Mouse (Mus musculus): ENCODE results near the gene Tmem94.
A peak's percentile ranks its signal among the peaks of the same experiment; 100 is the strongest.

The Tmem94 gene

GRCm38 (mm10) chr11:115766356-115766943 is 1.2 kb downstream of the Tmem94 start:
- DNase-seq (ENCODE audit: low spot score in 2 of 2) = no peak

GRCm38 (mm10) chr11:115766981-115767380 is 1.7 kb downstream of the Tmem94 start:
- DNase-seq (ENCODE audit: low spot score in 2 of 2) = no peak

GRCm38 (mm10) chr11:115768896-115769295 is 3.7 kb downstream of the Tmem94 start:
- no peak for DNase-seq (ENCODE audit: low spot score in 2 of 2)

GRCm38 (mm10) chr11:115774653-115775052 is 9.4 kb downstream of the Tmem94 start:
- no peak for DNase-seq (ENCODE audit: low spot score in 2 of 2)

GRCm38 (mm10) chr11:115775821-115776665 is 10.8 kb downstream of the Tmem94 start:
- peak in 1 of 2 experiments; percentile 6 for DNase-seq (ENCODE audit: low spot score in 2 of 2)

GRCm38 (mm10) chr11:115776954-115777353 is 11.7 kb downstream of the Tmem94 start:
- DNase-seq (ENCODE audit: low spot score in 2 of 2) = no peak

GRCm38 (mm10) chr11:115777487-115778335 is 12.5 kb downstream of the Tmem94 start:
- no peak for DNase-seq (ENCODE audit: low spot score in 2 of 2)

- DNase-seq (ENCODE audit: low spot score in 2 of 2) = peak; percentile 34 to 46
Measured at GRCm38 (mm10) chr11:115779038-115779571, 13.9 kb downstream of the Tmem94 start.

- DNase-seq (ENCODE audit: low spot score in 2 of 2) = peak; percentile 50 to 53
Measured at GRCm38 (mm10) chr11:115780141-115781070, 15.2 kb downstream of the Tmem94 start.

GRCm38 (mm10) chr11:115786473-115786872 is 21.2 kb downstream of the Tmem94 start:
- no peak for DNase-seq (ENCODE audit: low spot score in 2 of 2)

GRCm38 (mm10) chr11:115789787-115790186 is 24.6 kb downstream of the Tmem94 start:
- DNase-seq (ENCODE audit: low spot score in 2 of 2) = no peak

- DNase-seq (ENCODE audit: low spot score in 2 of 2) = no peak
Measured at GRCm38 (mm10) chr11:115791919-115792318, 26.7 kb downstream of the Tmem94 start.

- DNase-seq (ENCODE audit: low spot score in 2 of 2) = no peak
Measured at GRCm38 (mm10) chr11:115792353-115792752, 27.1 kb downstream of the Tmem94 start.

- DNase-seq (ENCODE audit: low spot score in 2 of 2) = no peak
Measured at GRCm38 (mm10) chr11:115796898-115797297, 31.7 kb downstream of the Tmem94 start.

GRCm38 (mm10) chr11:115797665-115798064 is 32.4 kb downstream of the Tmem94 start:
- DNase-seq (ENCODE audit: low spot score in 2 of 2) = no peak

- DNase-seq (ENCODE audit: low spot score in 2 of 2) = no peak
Measured at GRCm38 (mm10) chr11:115800981-115801380, 35.7 kb downstream of the Tmem94 start.

- DNase-seq (ENCODE audit: low spot score in 2 of 2) = no peak
Measured at GRCm38 (mm10) chr11:115803072-115803709, 38.0 kb downstream of the Tmem94 start.

- no peak for DNase-seq (ENCODE audit: low spot score in 2 of 2)
Measured at GRCm38 (mm10) chr11:115805005-115805404, 39.8 kb downstream of the Tmem94 start.

- no peak for DNase-seq (ENCODE audit: low spot score in 2 of 2)
Measured at GRCm38 (mm10) chr11:115806154-115806553, 40.9 kb downstream of the Tmem94 start.

- no peak for DNase-seq (ENCODE audit: low spot score in 2 of 2)
Measured at GRCm38 (mm10) chr11:115807306-115807705, 42.1 kb downstream of the Tmem94 start.

Measured in right cerebral cortex, postnatal 36 days (tissue).